Mouse (Mus musculus) megakaryocyte, embryonic 14.5 days (primary cell): ENCODE results near the gene Tbx10.

Source experiments
- FLI1 ChIP-seq: IDR thresholded peaks from 2 replicates; pipeline ENCODE4 v1.6.1; 2012; ENCODE audit warnings: low read length, inconsistent platforms, mixed read lengths
- GATA1 ChIP-seq: IDR thresholded peaks from 3 replicates; pipeline ENCODE4 v1.6.1; 2012; ENCODE audit warnings: mixed read lengths, low read length, inconsistent platforms, borderline replicate concordance

DNA sequence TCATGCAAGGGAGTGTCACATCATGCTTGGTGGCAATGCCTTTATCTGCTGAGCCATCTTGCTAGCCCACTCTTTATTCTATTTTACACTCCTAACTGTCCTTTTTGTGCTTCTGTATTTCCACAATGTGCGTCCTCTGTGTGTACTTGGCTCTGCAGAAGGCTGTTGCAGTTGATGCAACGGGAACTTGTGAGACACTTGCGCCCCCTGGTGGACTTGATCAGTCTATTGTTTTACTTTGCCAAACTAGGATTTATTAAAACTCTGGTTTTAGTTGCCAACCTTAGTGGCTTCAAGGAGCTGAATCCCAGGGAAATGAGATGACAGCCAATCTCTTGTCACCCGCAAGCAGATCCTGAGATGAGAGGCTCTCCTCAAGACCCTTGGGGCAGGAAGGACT lies 55.3 kb downstream of the Tbx10 start:
- TF ChIP-seq FLI1 (no peak), GATA1 (no peak)
